Mouse (Mus musculus) brain, embryonic 18.5 days (tissue): ENCODE measurements at regions not wholly inside any gene's neighbourhood (a gene's known extent, or its start where the extent isn't known, plus 50 kb on each side); places are given as distances from the start of the nearest gene placed in this dataset.

ENCODE experiments used
- DNase-seq: peaks from one replicate; pipeline ENCODE4 v3.0.0-alpha.2; 2012; ENCODE audit warnings: low read depth, low spot score

DNA sequence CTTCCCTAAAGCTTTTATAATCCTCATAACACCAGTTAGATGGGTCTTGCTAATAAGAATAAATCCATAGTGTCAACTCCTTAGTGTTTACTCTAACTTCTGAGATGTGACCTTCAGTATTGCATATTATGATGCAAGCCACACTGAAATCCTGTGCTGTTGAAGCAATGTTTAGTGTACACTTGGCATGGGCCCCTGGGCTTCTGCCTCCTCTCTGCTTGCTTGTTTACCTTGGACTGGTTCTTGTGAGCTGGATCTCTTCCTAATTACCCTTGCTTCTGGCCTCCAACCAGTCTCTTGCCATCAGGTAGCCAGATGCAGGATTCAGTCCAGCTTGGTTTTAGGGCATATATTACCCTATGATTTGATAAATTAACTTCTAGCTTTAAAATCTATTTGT is 57.0 kb downstream of the Rgs2 start:
- DNase-seq, result no peak

DNA sequence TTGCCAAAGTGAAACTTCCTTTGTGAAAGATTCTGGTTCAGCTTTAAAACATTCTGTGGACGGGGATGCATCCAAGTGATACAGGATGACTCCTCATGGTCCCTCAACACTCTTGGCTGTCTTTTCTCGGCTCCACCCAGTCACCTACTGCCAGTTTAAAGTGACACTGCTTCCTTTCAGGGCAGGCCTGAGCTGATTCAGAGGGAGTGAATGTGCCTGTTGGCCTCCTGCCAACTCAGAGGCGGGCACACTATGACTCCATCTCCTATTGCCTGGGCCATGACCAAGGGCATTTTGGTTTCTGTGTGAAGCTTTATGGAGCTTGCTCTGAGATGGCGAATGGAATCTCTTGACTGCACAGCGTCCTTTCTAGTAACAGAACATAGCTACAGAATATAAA is 62.5 kb downstream of the Rgs2 start:
- DNase-seq, result no peak

DNA sequence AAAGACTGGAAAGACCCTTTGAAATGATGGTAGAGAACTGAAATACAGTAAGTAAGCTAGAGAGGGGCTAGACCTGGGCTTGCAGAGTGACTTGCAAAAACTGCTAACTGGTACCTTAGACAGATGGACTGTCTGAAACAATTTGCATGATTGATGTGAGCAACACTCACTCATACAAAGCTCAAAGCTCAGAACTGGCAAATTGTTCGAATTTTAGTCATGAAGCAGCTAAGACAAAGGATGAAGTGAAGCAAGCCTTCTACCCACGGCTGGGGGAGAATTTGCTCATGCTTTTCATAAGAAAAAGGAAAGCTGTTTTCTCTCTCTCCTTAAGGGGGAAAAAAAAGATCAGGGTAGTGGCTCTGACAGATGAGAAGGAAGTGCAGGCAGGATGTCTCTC is 64.5 kb downstream of the Rgs2 start:
- no peak for DNase-seq

DNA sequence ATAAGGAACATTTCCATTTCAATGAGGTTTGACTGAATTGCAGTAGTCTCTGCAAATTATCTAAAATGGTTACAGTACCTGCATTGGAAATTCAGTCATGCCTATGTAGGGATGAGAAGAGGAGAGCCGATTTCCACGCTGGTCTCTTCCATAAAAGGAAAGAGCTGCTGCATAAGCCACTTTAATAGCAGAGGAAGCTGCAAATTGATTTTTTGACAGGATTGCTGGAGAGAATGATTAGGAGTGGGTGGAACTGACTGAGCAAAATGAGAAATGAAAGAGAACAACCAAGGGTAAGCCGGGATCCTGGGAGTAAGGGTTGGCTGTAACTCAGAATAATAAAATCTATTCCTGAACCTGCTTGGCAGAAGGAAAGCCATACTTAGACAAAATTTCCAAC is 65.4 kb downstream of the Rgs2 start:
- peak; percentile 42 for DNase-seq

DNA sequence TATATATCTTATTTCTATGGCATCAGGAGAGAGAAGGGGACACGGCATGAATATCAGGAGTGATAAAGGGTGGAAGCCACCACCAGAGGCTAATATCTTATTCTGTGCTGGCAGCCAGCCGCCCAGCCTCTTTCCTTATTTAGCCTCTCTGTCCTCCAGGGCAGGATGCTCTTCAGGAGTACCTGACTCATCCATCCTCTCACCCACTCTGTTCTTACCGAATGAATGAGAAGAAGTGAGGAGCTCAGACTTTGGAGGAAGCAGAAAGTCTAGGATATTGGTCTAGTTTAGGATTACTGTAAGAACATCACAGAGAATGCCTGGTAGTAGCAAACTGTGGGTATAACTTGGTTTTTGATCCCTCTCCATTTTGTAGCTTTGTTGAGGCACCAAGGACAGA is 73.2 kb downstream of the Rgs2 start:
- DNase-seq, result no peak

DNA sequence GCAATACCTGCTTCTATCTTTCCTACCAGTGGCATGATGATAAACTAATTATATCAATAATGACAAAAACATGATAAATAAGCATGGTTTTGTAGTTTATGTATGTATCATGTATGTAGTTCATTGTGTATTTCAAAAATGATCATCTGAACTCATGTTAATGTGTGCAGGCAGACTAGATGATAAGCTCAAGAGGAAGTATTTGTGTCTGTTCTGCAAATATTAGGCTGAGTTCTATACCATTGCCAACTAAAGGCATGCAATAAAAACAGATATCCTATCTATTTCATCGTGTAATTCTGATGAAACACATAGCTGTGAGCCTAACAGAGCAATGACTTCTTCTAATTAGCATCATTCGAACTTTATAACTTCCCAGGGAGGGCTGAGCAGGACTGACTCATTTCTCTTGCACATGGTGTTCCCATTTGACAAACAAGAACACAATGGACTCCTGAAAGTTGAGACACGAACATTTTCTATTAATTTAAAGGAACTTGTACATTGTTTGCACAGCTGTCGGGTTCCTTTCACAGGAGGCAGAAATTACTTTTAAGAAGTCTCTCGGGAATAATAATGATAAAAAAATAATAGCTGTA is 74.3 kb downstream of the Rgs2 start:
- no peak for DNase-seq

DNA sequence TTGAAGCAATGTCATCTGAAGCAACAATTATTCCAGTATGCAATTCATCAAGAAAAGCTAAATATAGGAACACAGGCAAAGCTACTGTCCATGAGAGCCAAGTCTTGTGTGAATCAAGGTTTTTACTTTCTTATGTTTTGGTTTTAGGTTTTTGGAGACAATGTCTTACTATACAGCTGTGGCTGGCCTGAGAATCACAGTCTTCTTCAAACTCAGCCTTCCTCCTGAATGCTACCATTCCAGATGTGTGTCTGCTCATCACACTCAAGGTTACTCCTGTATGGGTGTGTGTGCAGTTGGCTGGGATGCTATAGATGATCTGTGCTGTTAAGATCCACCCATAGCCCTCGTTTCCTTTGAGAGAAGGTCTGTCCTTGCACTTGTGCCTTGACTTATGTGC is 81.5 kb downstream of the Rgs2 start:
- no peak for DNase-seq

DNA sequence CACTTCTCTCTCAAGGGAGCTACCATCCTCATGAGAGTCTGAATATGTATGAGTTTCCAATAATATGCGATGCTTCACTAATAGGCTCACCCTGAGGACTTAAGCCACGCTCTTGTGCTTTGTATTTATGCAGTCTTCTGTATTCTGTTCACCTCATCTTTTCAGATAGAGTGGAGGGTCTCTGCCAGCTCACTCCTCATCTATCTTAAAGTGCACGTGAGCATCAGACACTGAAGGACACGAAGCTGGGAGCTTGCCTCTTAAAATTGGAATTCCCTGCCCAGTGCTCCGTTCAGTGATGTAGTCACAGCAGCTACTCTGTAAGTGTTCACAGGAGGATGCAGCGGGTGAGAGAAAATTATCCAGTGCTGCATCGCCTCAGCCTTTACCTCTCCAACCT is 83.7 kb downstream of the Rgs2 start:
- no peak for DNase-seq

DNA sequence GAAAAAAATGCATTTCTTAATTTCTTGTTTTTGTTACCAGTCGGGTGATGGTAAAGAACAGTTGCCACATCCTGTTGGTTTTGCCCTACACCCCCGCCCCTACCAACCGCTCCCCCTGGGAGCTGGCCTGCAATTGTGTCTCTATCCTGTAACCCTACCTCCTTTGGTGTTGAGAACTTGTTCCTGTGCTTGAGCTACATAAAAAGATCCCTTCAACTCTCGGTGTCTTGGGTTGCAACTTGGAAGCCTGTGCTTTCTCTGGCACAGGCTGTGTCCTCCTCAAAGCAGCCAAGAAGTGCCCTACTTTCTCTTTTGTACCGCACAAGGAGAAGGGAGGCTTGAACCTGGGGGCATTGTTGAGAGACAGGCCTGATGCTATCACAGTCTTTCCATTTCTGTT is 85.0 kb downstream of the Rgs2 start:
- DNase-seq, result no peak

DNA sequence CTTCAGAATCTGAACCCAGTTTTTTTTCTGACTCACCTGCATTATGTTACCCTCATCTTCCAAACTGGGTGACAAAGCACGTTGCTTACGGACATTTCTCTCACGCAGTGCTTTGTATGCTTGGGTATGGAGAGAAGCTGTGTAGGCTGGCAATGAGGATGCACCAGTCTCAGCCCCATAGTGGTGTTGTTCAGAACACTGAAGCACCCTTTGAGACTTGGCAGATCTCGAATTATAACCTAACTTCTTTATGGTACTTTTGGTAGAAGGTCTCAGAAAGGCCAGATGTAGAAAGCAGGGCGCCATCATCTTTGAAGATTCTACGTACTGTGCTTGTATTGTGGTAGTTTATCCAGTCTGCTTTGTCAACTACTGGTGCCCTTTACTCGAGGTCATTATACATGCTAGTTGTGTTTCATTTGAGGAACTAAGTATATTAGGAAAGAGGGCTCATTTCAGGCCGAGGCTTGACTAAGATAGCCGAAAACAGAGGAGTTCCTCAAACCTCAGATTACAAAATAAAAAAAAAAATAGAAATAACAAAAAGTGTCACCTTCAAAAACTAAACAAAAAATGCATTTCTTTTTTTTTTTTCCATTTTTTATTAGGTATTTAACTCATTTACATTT is 85.7 kb downstream of the Rgs2 start:
- no peak for DNase-seq

DNA sequence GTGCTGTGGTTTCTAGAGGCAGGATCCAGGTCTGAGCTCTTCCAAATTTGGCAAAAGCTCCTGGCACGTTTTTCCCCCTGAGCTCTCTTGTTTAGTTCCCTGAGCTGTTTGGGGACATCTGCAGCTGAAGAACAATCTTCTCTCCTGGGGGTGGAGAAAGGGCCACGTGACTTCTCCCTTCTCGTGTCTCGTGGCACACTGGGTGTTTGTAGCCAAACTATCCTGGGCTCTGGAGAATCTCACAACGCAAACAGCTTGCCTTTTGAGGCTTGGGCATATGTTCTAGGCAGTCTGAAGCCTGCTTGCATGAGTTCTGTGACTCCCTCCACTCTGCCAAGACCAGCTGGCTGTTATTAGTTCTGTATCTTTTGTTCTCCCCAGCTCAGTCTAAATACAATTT is 86.3 kb downstream of the Rgs2 start:
- DNase-seq, result no peak

DNA sequence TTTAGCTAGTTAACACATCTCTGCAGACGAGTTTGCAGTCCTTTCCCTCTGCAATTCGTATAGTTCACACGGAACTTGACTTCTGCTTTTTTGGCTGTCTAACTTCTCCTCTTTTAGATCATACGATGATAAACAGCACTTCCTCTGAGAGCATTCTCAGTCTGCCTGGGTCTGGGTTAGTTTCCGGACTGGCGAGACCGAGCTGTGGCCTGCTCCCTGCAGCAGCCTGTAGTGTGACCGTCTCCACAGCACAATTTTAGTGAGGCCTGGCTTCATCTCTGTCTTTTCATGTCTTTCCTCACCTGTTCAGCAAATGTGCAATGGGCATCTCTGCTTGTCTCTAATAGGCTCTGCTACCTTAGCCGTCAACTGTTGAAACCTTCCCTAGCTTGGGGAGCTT is 87.4 kb downstream of the Rgs2 start:
- DNase-seq, result no peak

DNA sequence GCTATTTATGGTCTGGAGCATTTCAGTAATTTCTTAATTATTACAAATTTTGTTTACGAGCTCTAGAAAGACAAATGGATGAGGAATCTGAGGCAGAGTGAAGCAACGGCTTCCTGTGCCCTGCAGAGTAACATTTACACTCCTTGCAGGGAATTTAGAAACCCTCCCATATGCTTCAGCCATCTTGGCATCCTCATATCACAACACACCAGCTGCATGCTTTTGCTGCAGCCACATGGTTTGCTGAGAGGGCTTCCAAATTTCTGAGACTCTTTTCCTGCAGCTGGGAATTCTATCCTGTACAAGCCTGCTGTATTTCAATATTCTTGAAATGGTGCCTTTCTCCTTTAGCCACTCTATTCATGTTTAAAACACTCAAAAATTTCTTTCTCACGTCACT is 91.4 kb downstream of the Rgs2 start:
- no peak for DNase-seq

DNA sequence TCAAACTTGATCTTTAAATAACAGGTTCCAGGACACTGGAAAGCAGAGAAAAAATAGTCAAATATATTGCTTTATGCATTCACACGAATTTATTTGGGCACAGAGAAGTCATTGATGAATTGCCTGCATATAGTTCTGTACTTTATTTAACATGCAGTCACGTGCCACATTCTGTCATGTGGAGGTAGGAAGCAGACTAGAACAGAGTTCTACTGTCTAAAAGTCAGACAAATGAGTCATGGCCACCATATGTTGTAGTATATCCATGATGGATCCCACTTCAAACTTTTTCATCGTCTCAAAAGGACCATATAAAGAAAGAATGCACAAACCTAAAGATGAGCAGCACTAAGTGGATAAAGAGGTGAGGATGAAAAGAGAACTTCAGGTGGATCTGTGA is 92.7 kb downstream of the Rgs2 start:
- DNase-seq, result no peak

DNA sequence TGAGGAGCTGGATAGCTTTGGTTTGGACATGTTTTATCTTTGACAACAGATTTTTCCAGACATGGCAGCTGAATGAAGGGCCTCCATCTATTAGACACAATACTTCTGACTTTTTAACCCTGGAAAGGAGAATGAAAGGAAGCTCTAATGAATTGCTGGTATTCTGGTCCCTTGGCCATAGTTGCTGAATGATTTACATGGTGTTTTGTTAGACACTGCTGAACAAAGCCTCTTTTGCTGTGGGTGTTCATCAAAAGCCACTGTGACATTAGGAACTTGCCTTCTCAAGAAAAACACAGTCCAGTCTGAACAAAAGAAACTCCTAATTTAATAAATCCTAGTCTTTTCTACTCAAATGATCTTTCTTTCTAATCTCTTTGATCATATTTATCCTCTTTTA is 93.4 kb downstream of the Rgs2 start:
- DNase-seq, result no peak

DNA sequence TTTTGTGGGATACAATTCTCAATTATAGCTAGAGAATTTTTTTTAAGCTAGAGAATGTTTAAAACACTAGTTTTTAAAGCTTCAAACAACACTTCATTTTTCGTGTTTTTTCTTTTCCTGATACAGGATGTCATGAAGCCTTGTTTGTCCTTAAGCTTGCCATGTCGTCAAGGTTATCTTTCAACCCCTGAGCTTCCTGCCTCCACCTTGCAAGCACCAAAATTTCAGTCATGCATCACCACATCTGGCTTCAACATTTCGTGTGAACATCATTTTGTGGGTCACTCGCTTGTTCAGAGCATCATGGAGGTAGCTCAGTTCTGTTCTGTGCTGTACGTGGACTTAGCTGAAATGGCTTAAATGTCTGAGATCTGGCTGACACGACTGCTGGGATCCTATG is 96.6 kb downstream of the Rgs2 start:
- no peak for DNase-seq

DNA sequence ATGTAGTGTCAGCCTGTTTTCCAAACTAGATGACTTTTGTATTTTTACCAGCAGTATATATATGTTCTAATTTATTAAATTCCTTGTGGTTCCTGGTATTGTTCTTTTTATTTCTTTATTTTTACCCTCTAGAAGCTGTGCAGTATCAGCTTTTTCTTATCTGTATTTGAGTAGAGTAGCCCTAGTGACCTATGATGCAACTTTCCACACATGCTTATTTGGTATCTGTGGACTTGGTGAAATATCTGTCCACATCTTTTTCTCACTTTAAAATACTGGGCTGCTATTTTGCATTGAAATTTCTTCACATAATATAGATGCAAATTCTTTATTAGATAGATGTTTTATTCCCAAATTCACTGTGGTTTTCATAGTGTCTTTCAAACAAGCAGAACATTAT is 97.1 kb downstream of the Rgs2 start:
- no peak for DNase-seq

DNA sequence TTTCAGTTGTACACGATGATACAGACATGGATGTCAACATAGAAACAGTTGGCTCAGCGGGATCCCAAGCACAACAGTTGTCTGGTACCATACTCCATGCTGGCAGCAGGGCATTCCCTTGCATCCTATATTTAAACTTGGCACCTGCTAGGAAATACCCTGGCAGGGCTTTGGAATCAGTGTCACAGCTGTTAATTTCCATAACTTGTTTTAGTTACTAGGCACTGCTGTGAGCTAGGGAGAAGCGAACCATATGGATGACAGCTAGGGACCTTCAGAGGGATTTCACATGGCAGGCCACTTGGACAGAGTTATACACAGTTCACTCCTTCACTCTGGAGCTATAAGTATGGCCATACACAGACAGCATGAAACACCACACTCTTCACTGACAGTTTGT is 100.0 kb downstream of the Rgs2 start:
- DNase-seq, result peak; percentile 67

DNA sequence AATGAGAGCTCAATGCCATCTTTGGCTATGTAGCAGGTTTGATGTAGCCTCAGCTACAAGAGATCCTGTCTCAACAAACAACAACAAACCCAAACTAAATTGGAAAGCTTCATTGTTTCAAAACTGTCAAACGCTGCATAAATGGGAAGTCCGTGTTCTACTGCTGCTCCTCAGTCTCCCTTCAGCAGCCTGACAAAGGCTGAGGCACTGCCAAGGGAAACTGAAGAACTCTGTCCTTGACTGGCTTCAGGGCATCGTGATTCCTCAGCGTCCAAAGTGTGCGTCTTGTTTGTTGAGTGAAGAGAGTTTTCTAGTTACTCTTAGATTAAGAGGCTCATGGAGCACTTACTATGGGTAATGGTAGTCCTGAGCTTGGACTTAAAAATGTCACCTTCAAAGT is 100.7 kb downstream of the Rgs2 start:
- DNase-seq, result no peak

DNA sequence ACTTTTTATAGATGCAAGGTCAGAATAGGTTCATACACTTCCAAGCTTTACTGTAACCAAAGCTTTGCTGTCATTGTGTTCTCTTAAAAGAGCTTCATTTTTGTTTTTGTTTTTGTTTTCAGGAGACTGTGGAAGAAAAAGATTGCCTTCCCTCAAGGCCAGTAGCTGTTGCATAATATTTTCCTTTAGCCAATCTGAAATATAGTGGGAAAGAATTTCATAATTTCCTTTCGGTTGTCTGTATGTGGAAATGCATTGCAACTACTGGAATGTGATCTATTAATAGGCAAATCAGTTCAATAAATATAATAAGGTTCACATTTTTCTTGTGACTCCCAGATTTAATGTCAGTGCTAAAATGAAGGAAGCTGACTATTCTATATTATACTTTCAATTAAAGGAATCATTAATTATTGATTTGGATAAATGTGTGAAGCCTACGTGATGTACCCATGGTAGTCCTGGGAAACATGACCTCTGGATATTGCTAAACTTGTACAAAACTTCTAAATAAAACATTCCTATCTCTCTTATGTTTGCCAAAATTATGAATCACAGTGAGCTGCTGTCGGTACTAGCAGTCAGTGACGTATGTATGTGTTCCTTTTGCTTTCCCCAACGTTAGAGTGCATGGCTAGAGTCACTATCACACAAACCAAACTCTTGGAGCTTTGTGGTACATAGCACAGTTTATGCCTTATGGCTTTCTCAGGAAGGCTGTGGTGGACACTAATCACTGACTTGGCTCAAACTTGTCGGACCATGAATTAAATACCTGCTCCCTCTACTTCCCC is 102.6 kb downstream of the Rgs2 start:
- DNase-seq, result no peak

DNA sequence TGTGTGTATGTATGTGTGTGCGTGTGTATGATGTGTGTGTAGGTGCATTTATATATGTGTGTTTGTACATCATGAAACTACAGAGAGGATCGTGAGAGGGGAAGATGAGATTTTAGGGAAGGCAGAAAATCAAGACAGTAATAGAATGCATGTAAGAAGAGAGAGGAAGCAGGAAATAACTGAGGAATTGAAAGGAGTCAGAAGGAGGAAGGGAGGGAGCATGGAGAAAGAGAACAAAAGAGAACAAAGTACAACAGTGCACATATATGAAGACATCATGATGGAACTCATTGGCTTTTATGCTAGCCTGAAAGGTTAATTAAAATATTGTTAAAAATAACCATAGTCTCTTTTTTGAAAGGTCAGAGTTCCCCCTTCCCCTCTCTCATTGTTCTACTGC is 111.4 kb downstream of the Uchl5 start:
- DNase-seq, result no peak

DNA sequence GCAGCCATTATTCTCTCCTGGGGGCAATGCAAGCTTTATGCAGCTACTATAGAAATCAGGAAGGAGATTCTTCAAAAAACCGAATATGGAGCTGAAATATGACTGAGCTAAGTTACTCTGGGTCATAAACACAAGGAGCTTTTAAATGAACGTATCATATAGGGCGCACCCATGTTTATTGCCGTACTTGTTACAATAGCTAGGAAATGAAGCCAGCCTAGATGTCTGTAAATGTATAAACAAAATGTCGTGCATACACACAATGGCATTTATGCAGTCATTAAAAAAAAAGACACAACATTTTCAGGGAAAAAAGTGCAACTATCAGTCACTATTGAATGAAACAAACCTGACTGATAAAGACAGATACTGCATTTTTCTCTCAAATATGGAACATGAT is 111.0 kb downstream of the Uchl5 start:
- DNase-seq, result no peak

DNA sequence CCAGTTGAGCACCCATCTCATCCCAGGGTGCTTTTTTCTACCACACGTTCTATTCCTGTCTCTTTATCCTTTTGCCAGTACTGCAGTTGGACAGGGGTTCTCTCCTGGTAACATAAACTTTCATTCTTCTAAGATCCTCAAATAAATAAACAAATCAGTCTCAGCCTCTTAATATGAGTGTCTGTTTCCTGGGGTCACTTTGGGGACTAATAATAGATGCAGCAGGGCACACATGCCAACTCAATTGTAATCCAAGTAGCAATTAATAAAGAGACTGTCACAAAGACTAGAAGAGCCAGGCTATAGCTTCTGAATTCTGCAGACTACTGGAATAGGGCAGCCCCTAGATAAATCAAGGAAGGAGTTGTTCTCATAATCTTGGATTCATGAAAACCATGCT is 108.9 kb downstream of the Uchl5 start:
- DNase-seq, result no peak
